Mouse (Mus musculus) liver, adult 2 months (tissue): Measurements from ENCODE around the gene Susd2. TPM values are rescaled to one million over a fixed set of nuclear protein-coding genes. Genes with fewer than 3 reads are reported as not detected.

ENCODE experiments used
- DNase-seq: peaks from one replicate; pipeline ENCODE4 v3.0.0-alpha.2; 2011; ENCODE audit warnings: low read depth, low spot score; ENCODE audit errors: extremely low read depth
- H3K27ac ChIP-seq: fragments of 200-500 bp; replicated peaks from 2 replicates; pipeline ENCODE4 v1.5.1; 2012; ENCODE audit warnings: low read depth, mild to moderate bottlenecking, control low read depth, inconsistent platforms, low read length; ENCODE audit not compliant: insufficient read depth
- H3K27me3 ChIP-seq: fragments of 200-500 bp; 2 replicates; pipeline ENCODE4 v1.6.1; 2012; ENCODE audit warnings: mild to moderate bottlenecking, moderate library complexity, low read length, inconsistent platforms; ENCODE audit not compliant: control insufficient read depth, insufficient read depth
- H3K36me3 ChIP-seq: fragments of 200-500 bp; 2 replicates; pipeline ENCODE4 v1.6.1; 2012; ENCODE audit warnings: low read length, inconsistent platforms; ENCODE audit not compliant: control insufficient read depth, insufficient read depth
- H3K4me1 ChIP-seq: fragments of 200-500 bp; 2 replicates; pipeline ENCODE4 v1.6.1; 2011; ENCODE audit warnings: low read length; ENCODE audit not compliant: control insufficient read depth, insufficient read depth
- H3K4me3 ChIP-seq: fragments of 200-500 bp; 2 replicates; pipeline ENCODE4 v1.5.1; 2011; ENCODE audit warnings: low read depth, mild to moderate bottlenecking, control low read depth, low read length, moderate library complexity; ENCODE audit not compliant: insufficient read depth
- H3K79me2 ChIP-seq: fragments of 200-500 bp; 2 replicates; pipeline ENCODE4 v1.6.1; 2012; ENCODE audit warnings: inconsistent platforms, mild to moderate bottlenecking, low read length, moderate library complexity; ENCODE audit not compliant: control insufficient read depth, insufficient read depth
- H3K9ac ChIP-seq: fragments of 200-500 bp; 2 replicates; pipeline ENCODE4 v1.6.1; 2012; ENCODE audit warnings: low read depth, mild to moderate bottlenecking, control low read depth, inconsistent platforms, low read length
- CTCF ChIP-seq: fragments of 200-500 bp; IDR thresholded peaks from 2 replicates; pipeline ENCODE4 v1.5.1; 2011; ENCODE audit warnings: low read depth, low read length, control low read depth
- POLR2A ChIP-seq: fragments of 200-500 bp; IDR thresholded peaks from 2 replicates; pipeline ENCODE4 v1.6.1; 2011; ENCODE audit warnings: low read length, control low read depth; ENCODE audit not compliant: insufficient read depth; ENCODE audit errors: extremely low read depth
- WGBS: fragments of 180-500 bp; shearing (Covaris S2); methylation state at CpG from one replicate; pipeline ENCODE4 v1.1.7; 2018; 5-methylcytosine and 5-hydroxymethylcytosine counted together
- polyA plus RNA-seq: library from polyadenylated mRNA; depleted of rRNA; stranded (reverse); fragments of >200 nt; gene quantifications from 2 replicates; pipeline ENCODE4 v1.2.3, GENCODE M21; 2012
- total RNA-seq: library from RNA; depleted of rRNA; stranded (reverse); fragments of >200 nt; gene quantifications from 2 replicates; pipeline ENCODE4 v1.2.3, GENCODE M21; 2014

Susd2 gene
- total and polyA plus RNA-seq, 2 experiments: 1.0 to 2.0 TPM

GRCm38 (mm10) chr10:75637711-75638110, 6.1 kb downstream of the Susd2 start:
- no peak overlapping the region for H3K4me3 ChIP-seq
- WGBS: 88% methylated on average over 11 of the region's 11 CpGs
- no peak overlapping the region for H3K9ac ChIP-seq
- H3K79me2 ChIP-seq: no peaks in the 10 kb centered on the region
- H3K27ac ChIP-seq: no peak overlapping the region
- H3K36me3 ChIP-seq: no peaks in the 10 kb centered on the region
- DNase-seq: no peak
- TF ChIP-seq CTCF (no peak), POLR2A (no peak)
- no peaks in the 10 kb centered on the region for H3K4me1 ChIP-seq
- H3K27me3 ChIP-seq: no peaks in the 10 kb centered on the region

GRCm38 (mm10) chr10:75636084-75636786, 7.6 kb downstream of the Susd2 start:
- TF ChIP-seq POLR2A (no peak), CTCF (no peak)

GRCm38 (mm10) chr10:75635693-75636055, 8.1 kb downstream of the Susd2 start:
- Histone ChIP-seq H3K4me1 (no peaks in the 10 kb centered on the region), H3K27me3 (no peaks in the 10 kb centered on the region), H3K79me2 (no peaks in the 10 kb centered on the region), H3K9ac (no peak overlapping the region), H3K27ac (no peak overlapping the region), H3K36me3 (no peaks in the 10 kb centered on the region), H3K4me3 (no peak overlapping the region)
- DNase-seq: peak; percentile 55
- 12% methylated on average over 9 of the region's 9 CpGs for WGBS
- TF ChIP-seq POLR2A (no peak), CTCF (peak; percentile 93)

More at GRCm38 (mm10) chr10:75636084-75636786, 7.6 kb downstream of the Susd2 start:
- Histone ChIP-seq H3K27ac (no peak overlapping the region), H3K4me1 (no peaks in the 10 kb centered on the region), H3K27me3 (no peaks in the 10 kb centered on the region), H3K9ac (no peak overlapping the region), H3K36me3 (no peaks in the 10 kb centered on the region), H3K79me2 (no peaks in the 10 kb centered on the region), H3K4me3 (no peak overlapping the region)
- WGBS: 89% methylated on average over 12 of the region's 12 CpGs
- no peak for DNase-seq

GRCm38 (mm10) chr10:75635019-75635692, 8.7 kb downstream of the Susd2 start:
- Histone ChIP-seq H3K4me3 (no peak overlapping the region), H3K4me1 (no peaks in the 10 kb centered on the region), H3K27ac (no peak overlapping the region), H3K36me3 (no peaks in the 10 kb centered on the region), H3K79me2 (no peaks in the 10 kb centered on the region), H3K9ac (no peak overlapping the region), H3K27me3 (no peaks in the 10 kb centered on the region)
- no peak for DNase-seq
- 68% methylated on average over 14 of the region's 14 CpGs for WGBS
- TF ChIP-seq POLR2A (no peak), CTCF (no peak)

- no peaks in the 10 kb centered on the region for H3K27me3 ChIP-seq
- TF ChIP-seq POLR2A: no peak
- TF ChIP-seq CTCF: no peak
- no peaks in the 10 kb centered on the region for H3K4me1 ChIP-seq
- H3K79me2 ChIP-seq: no peaks in the 10 kb centered on the region
- H3K27ac ChIP-seq: no peak overlapping the region
- no peak overlapping the region for H3K4me3 ChIP-seq
- no peak overlapping the region for H3K9ac ChIP-seq
- H3K36me3 ChIP-seq: no peaks in the 10 kb centered on the region
- no peak for DNase-seq
- WGBS: 94% methylated on average over 8 of the region's 8 CpGs
Measured at GRCm38 (mm10) chr10:75634610-75635009, 9.2 kb downstream of the Susd2 start.

GRCm38 (mm10) chr10:75633576-75634139, 10.2 kb downstream of the Susd2 start:
- Histone ChIP-seq H3K27me3 (no peaks in the 10 kb centered on the region), H3K4me1 (no peaks in the 10 kb centered on the region), H3K27ac (no peak overlapping the region), H3K4me3 (no peak overlapping the region), H3K36me3 (no peaks in the 10 kb centered on the region), H3K9ac (no peak overlapping the region), H3K79me2 (no peaks in the 10 kb centered on the region)
- no peak for DNase-seq
- WGBS: 75% methylated on average over 14 of the region's 14 CpGs
- TF ChIP-seq POLR2A (no peak), CTCF (no peak)
